Mouse (Mus musculus): Measurements from ENCODE around the gene Pi4k2a. TPM values are rescaled to one million over a fixed set of nuclear protein-coding genes. Genes with fewer than 3 reads are reported as not detected.

The Pi4k2a gene
- total and polyA plus RNA-seq, 3 experiments, result 7.0 to 23.9 (median 10.0) TPM

GRCm38 (mm10) chr19:42158246-42159017 lies 68.2 kb downstream of the Pi4k2a start:
- Histone ChIP-seq H3K9ac (ENCODE audit: insufficient read depth, low read depth) (peak overlapping the region; percentile 17; the same call in 1 of the 2 replicates), H3K4me2 (ENCODE audit: insufficient read depth, low read depth, poor library complexity, severe bottlenecking) (no peak overlapping the region), H3K4me3 (replicated peaks in 1 of 3; ENCODE audit: low read depth in 2 of 3, low read length in 2 of 3, poor library complexity in 1 of 3) (peak overlapping the region in 1 of 3 experiments; percentile 29), H3K79me2 (replicated peaks; ENCODE audit: control insufficient read depth, extremely low read depth, insufficient read depth, poor library complexity, severe bottlenecking) (no peaks in the 10 kb centered on the region), H3K27me3 (replicated peaks) (peaks cover 2% of the 10 kb centered on the region), H3K27ac (ENCODE audit: insufficient read depth, low read depth) (peak overlapping the region; percentile 72), H3K4me1 (ENCODE audit: control insufficient read depth in 1 of 2, insufficient read depth in 2 of 2) (peaks cover 3 to 10% of the 10 kb centered on the region in 2 experiments; a peak in 3 of 4 replicates), H3K36me3 (replicated peaks in 1 of 2; ENCODE audit: control insufficient read depth in 1 of 2, insufficient read depth in 1 of 2, low read length in 1 of 2) (no peaks in the 10 kb centered on the region), H3K9me3 (replicated peaks; ENCODE audit: low read length) (no peaks in the 10 kb centered on the region)
- no peak for DNase-seq (ENCODE audit: extremely low read depth)
- in situ Hi-C loops (cut with MboI; ENCODE audit: low pct_ligation_motif_present, low pct_unique_long_range_greater_than_20kb, low sequenced_read_pairs) (no loop called here), dilution Hi-C loops (cut with MboI; ENCODE audit: extremely low pct_ligation_motif_present, extremely low pct_unique_long_range_greater_than_20kb, low sequenced_read_pairs) (no loop called here)
- no peak for TF ChIP-seq MYC (IDR thresholded peaks at IDR 0.05; ENCODE audit: low read depth, low read length)
- no peak for TF ChIP-seq E2F4 (IDR thresholded peaks at IDR 0.05; ENCODE audit: insufficient replicate concordance, low read depth, low read length)
- TF ChIP-seq MEF2A (IDR thresholded peaks at IDR 0.05; ENCODE audit: borderline replicate concordance, low read depth, low read length), result no peak

GRCm38 (mm10) chr19:42163764-42164163 lies 73.5 kb downstream of the Pi4k2a start, which contains the start of gene Zfyve27:
Gene Zfyve27 (plus strand): TSS chr19:42163951.
- H3K4me2 ChIP-seq (ENCODE audit: insufficient read depth, low read depth, poor library complexity, severe bottlenecking), result peak within 1 kb of the TSS; percentile 72

More at GRCm38 (mm10) chr19:42163764-42164163, 73.5 kb downstream of the Pi4k2a start, which contains the start of gene Zfyve27:
- no peak for DNase-seq (ENCODE audit: extremely low read depth)
- in situ Hi-C loops (cut with MboI; ENCODE audit: low pct_ligation_motif_present, low pct_unique_long_range_greater_than_20kb, low sequenced_read_pairs) (loop anchor here (5.0 kb wide), 1 partner anchor 121 kb away; no protein-coding TSS in a partner anchor), dilution Hi-C loops (cut with MboI; ENCODE audit: extremely low pct_ligation_motif_present, extremely low pct_unique_long_range_greater_than_20kb, low sequenced_read_pairs) (no loop called here)
- no peaks in the 10 kb centered on the region for H3K79me2 ChIP-seq (replicated peaks; ENCODE audit: control insufficient read depth, extremely low read depth, insufficient read depth, poor library complexity, severe bottlenecking)
- H3K9me3 ChIP-seq (replicated peaks; ENCODE audit: low read length), result no peaks in the 10 kb centered on the region
- no peak within 1 kb of the TSS for H3K27ac ChIP-seq (ENCODE audit: insufficient read depth, low read depth)
- no peaks in the 10 kb centered on the region for H3K36me3 ChIP-seq (replicated peaks in 1 of 2; ENCODE audit: control insufficient read depth in 1 of 2, insufficient read depth in 1 of 2, low read length in 1 of 2)
- peak within 1 kb of the TSS; percentile 7; the same call in 1 of the 2 replicates for H3K9ac ChIP-seq (ENCODE audit: insufficient read depth, low read depth)
- TF ChIP-seq BHLHE40 (IDR thresholded peaks at IDR 0.05; ENCODE audit: low read depth, low read length) (peak; percentile 3; the same call in 1 of the 2 replicates), MAX (IDR thresholded peaks at IDR 0.05; ENCODE audit: low read length) (no peak), POLR2AphosphoS2 (IDR thresholded peaks at IDR 0.05; ENCODE audit: low read depth, low read length) (no peak), JUND (conservative IDR thresholded peaks at IDR 0.05; ENCODE audit: low read depth, low read length) (no peak), TCF12 (IDR thresholded peaks at IDR 0.05; ENCODE audit: low read depth, low read length) (no peak), ZKSCAN1 (IDR thresholded peaks at IDR 0.05; ENCODE audit: borderline replicate concordance, low read depth, low read length) (no peak), MEF2A (IDR thresholded peaks at IDR 0.05; ENCODE audit: borderline replicate concordance, low read depth, low read length) (no peak; the same call in 1 of the 2 replicates), PAX5 (IDR thresholded peaks at IDR 0.05; ENCODE audit: low read length) (no peak), USF2 (conservative IDR thresholded peaks at IDR 0.05; ENCODE audit: low read depth, low read length) (no peak), CHD2 (IDR thresholded peaks at IDR 0.05; ENCODE audit: low read length) (peak; percentile 52; the same call in 1 of the 2 replicates), MAZ (IDR thresholded peaks at IDR 0.05; ENCODE audit: low read depth, low read length) (no peak), ELF1 (IDR thresholded peaks at IDR 0.05; ENCODE audit: low read depth, low read length) (0 out of 2 replicates have a peak, but pooled peaks have one; percentile 11), JUN (IDR thresholded peaks at IDR 0.05; ENCODE audit: insufficient read depth, low read depth, low read length) (no peak), NELFE (IDR thresholded peaks at IDR 0.05; ENCODE audit: low read depth, low read length) (no peak), ETS1 (conservative IDR thresholded peaks at IDR 0.05; ENCODE audit: low read depth, low read length) (0 out of 2 replicates have a peak, but pooled peaks have one; percentile 5), ZNF384 (IDR thresholded peaks at IDR 0.05; ENCODE audit: low read depth, low read length) (no peak), USF1 (IDR thresholded peaks at IDR 0.05; ENCODE audit: low read depth, low read length) (no peak), MYC (IDR thresholded peaks at IDR 0.05; ENCODE audit: low read depth, low read length) (no peak), HCFC1 (IDR thresholded peaks at IDR 0.05; ENCODE audit: low read depth, low read length) (no peak)
- H3K27me3 ChIP-seq (replicated peaks), result peaks cover 16% of the 10 kb centered on the region
- peaks cover 12% of the 10 kb centered on the region in 2 experiments for H3K4me1 ChIP-seq (ENCODE audit: control insufficient read depth in 1 of 2, insufficient read depth in 2 of 2)
- H3K4me3 ChIP-seq (replicated peaks in 1 of 3; ENCODE audit: low read depth in 2 of 3, low read length in 2 of 3, poor library complexity in 1 of 3), result peak within 1 kb of the TSS in 1 of 3 experiments; percentile 7
